Mouse (Mus musculus) lung, embryonic 16.5 days (tissue): Measurements from ENCODE around the gene Trim10. TPM values are rescaled to one million over a fixed set of nuclear protein-coding genes. Genes with fewer than 3 reads are reported as not detected.
A peak's percentile ranks its signal among the peaks of the same experiment; 100 is the strongest.

Experiments used
- ATAC-seq: fragments of 200-750 bp; cut with Nextera tagmentation; 2 replicates; pipeline ENCODE4 v1.8.0; 2017; ENCODE audit warnings: low read depth, mild to moderate bottlenecking, moderate library complexity
- H3K27ac ChIP-seq: fragments of 300-500 bp; sonication (generic); 2 replicates; pipeline ENCODE4 v1.5.1; 2014; ENCODE audit warnings: mild to moderate bottlenecking, control low read depth, low read length
- H3K27me3 ChIP-seq: fragments of 300-500 bp; sonication (generic); 2 replicates; pipeline ENCODE4 v1.6.1; 2014; ENCODE audit warnings: low read depth, low read length, mixed read lengths; ENCODE audit not compliant: control insufficient read depth, insufficient read depth
- H3K36me3 ChIP-seq: fragments of 300-500 bp; sonication (generic); 2 replicates; pipeline ENCODE4 v1.6.1; 2014; ENCODE audit warnings: low read length; ENCODE audit not compliant: control insufficient read depth, insufficient read depth
- H3K4me1 ChIP-seq: fragments of 300-500 bp; sonication (generic); replicated peaks from 2 replicates; pipeline ENCODE4 v1.6.1; 2014; ENCODE audit warnings: low read length, mixed read lengths; ENCODE audit not compliant: control insufficient read depth, insufficient read depth
- H3K4me2 ChIP-seq: fragments of 300-500 bp; sonication (generic); 2 replicates; pipeline ENCODE4 v1.6.1; 2014; ENCODE audit warnings: low read depth, low read length, control low read depth
- H3K4me3 ChIP-seq: fragments of 300-500 bp; sonication (generic); 2 replicates; pipeline ENCODE4 v1.5.1; 2014; ENCODE audit warnings: mild to moderate bottlenecking, low read length, control low read depth
- H3K9ac ChIP-seq: fragments of 300-500 bp; sonication (generic); 2 replicates; pipeline ENCODE4 v1.6.1; 2014; ENCODE audit warnings: low read length, control low read depth
- H3K9me3 ChIP-seq: fragments of 300-500 bp; sonication (generic); 2 replicates; pipeline ENCODE4 v1.6.1; 2016; ENCODE audit warnings: low read length; ENCODE audit not compliant: control insufficient read depth
- WGBS: fragments of 180-500 bp; shearing (Covaris S2); extraction: QIAGEN DNeasy Blood & Tissue Kit; methylation state at CpG from one replicate; pipeline ENCODE4 v1.1.7; 2014; 5-methylcytosine and 5-hydroxymethylcytosine counted together
- polyA plus RNA-seq: library from polyadenylated mRNA; unstranded; fragments of >200 nt; fragmentation: Nextera tagmentation; extraction: Ambion mirVana; gene quantifications from 2 replicates; pipeline ENCODE4 v1.2.1, GENCODE M21; 2015

Gene Trim10
- polyA plus RNA-seq, 1 experiment from 2014 or later = 3.2 TPM

GRCm38 (mm10) chr17:36836874-36837647 is 32.3 kb upstream of the Trim10 start, which contains the start of gene Trim26:
Gene Trim26, plus strand, starts transcription at chr17:36837134.
- under 1% methylated on average over 58 of the region's 58 CpGs for WGBS
- peak within 1 kb of the TSS; percentile 77 for H3K4me3 ChIP-seq
- H3K27ac ChIP-seq = peak within 1 kb of the TSS; percentile 94
- H3K4me1 ChIP-seq = peaks cover 13% of the 10 kb centered on the region; the same call in 1 of the 2 replicates
- H3K27me3 ChIP-seq = no peaks in the 10 kb centered on the region
- peak within 1 kb of the TSS; percentile 70 for H3K4me2 ChIP-seq
- no peaks in the 10 kb centered on the region for H3K36me3 ChIP-seq
- peak; percentile 99 for ATAC-seq
- peak within 1 kb of the TSS; percentile 92 for H3K9ac ChIP-seq
- H3K9me3 ChIP-seq = no peaks in the 10 kb centered on the region

GRCm38 (mm10) chr17:36839001-36839400 is 30.4 kb upstream of the Trim10 start:
- Histone ChIP-seq H3K9me3 (no peaks in the 10 kb centered on the region), H3K4me1 (peaks cover 16% of the 10 kb centered on the region; the same call in 1 of the 2 replicates), H3K27ac (no peak overlapping the region), H3K4me2 (no peak overlapping the region), H3K36me3 (no peaks in the 10 kb centered on the region), H3K27me3 (no peaks in the 10 kb centered on the region), H3K4me3 (no peak overlapping the region), H3K9ac (no peak overlapping the region)
- no peak for ATAC-seq
- WGBS = 76% methylated on average over 5 of the region's 5 CpGs

DNA sequence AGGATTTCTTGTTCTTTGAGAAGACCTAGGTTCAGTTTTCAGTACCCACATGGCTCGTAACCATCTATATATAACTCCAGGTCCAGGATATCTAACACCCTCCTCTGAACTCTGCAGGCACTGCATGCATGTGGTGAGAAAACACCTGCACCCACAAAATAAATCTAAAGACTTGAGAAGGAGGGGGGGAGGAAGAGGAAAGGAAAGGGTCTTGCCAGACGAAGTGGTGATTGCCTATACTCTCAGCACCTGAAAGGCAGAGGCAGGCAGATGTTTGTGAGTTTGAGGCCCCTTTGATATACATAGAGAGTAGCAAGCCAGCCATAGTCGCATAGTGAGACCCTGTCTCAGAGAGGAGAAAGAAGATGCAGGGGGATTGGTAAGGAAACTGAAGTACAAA is 29.4 kb upstream of the Trim10 start:
- no peak overlapping the region for H3K9ac ChIP-seq
- H3K36me3 ChIP-seq = no peaks in the 10 kb centered on the region
- H3K27ac ChIP-seq = no peak overlapping the region
- no peak overlapping the region for H3K4me2 ChIP-seq
- ATAC-seq = no peak
- no peak overlapping the region for H3K4me3 ChIP-seq
- no peaks in the 10 kb centered on the region for H3K9me3 ChIP-seq
- H3K27me3 ChIP-seq = no peaks in the 10 kb centered on the region
- H3K4me1 ChIP-seq = peaks cover 19% of the 10 kb centered on the region; the same call in 1 of the 2 replicates
- WGBS = 69% methylated on average over 3 of the region's 3 CpGs

GRCm38 (mm10) chr17:36840961-36841445 is 28.4 kb upstream of the Trim10 start:
- Histone ChIP-seq H3K4me1 (peaks cover 15% of the 10 kb centered on the region; the same call in 1 of the 2 replicates), H3K4me3 (no peak overlapping the region), H3K9me3 (no peaks in the 10 kb centered on the region), H3K27me3 (no peaks in the 10 kb centered on the region), H3K36me3 (no peaks in the 10 kb centered on the region), H3K4me2 (no peak overlapping the region), H3K27ac (no peak overlapping the region), H3K9ac (no peak overlapping the region)
- ATAC-seq = no peak

GRCm38 (mm10) chr17:36843696-36844095 is 25.7 kb upstream of the Trim10 start:
- 77% methylated on average over 7 of the region's 7 CpGs for WGBS

GRCm38 (mm10) chr17:36844286-36844719 is 25.1 kb upstream of the Trim10 start:
- Histone ChIP-seq H3K27ac (no peak overlapping the region), H3K4me1 (peaks cover 6% of the 10 kb centered on the region; the same call in 1 of the 2 replicates), H3K27me3 (no peaks in the 10 kb centered on the region), H3K4me3 (no peak overlapping the region), H3K9me3 (no peaks in the 10 kb centered on the region), H3K4me2 (no peak overlapping the region), H3K9ac (no peak overlapping the region), H3K36me3 (no peaks in the 10 kb centered on the region)
- no peak for ATAC-seq

More at GRCm38 (mm10) chr17:36843696-36844095, 25.7 kb upstream of the Trim10 start:
- no peak overlapping the region for H3K27ac ChIP-seq
- ATAC-seq = no peak
- H3K4me2 ChIP-seq = no peak overlapping the region
- H3K9me3 ChIP-seq = no peaks in the 10 kb centered on the region
- no peak overlapping the region for H3K4me3 ChIP-seq
- H3K9ac ChIP-seq = no peak overlapping the region
- H3K4me1 ChIP-seq = peaks cover 6% of the 10 kb centered on the region; the same call in 1 of the 2 replicates
- no peaks in the 10 kb centered on the region for H3K27me3 ChIP-seq
- no peaks in the 10 kb centered on the region for H3K36me3 ChIP-seq

GRCm38 (mm10) chr17:36844725-36845124 is 24.6 kb upstream of the Trim10 start:
- ATAC-seq = no peak
- no peaks in the 10 kb centered on the region for H3K36me3 ChIP-seq
- 45% methylated on average over 1 of the region's 1 CpGs for WGBS

DNA sequence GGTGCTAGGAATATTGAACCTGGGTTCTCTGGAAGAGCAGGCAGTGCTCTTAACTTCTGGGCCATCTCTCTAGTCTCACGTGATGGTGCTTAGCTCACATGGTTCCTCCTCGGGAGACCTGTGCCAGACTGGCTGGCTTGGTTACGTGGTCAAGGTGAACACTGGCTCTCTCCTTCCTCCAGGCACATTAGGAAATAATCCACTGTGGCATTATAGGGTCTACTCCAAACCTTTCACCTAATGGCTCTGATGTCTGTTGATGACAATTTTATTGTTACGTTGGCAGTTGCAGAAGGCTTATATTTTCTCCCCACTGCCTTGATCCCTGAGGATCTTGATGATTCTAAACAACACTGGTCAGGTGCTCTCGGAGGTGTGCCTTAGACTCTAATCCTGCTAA is 20.5 kb upstream of the Trim10 start:
- H3K36me3 ChIP-seq = peaks cover 5% of the 10 kb centered on the region; the same call in 1 of the 2 replicates
- no peak overlapping the region for H3K9ac ChIP-seq
- WGBS = 79% methylated on average over 5 of the region's 5 CpGs
- no peak for ATAC-seq
- no peak overlapping the region for H3K4me3 ChIP-seq
- no peak overlapping the region for H3K4me2 ChIP-seq
- no peak overlapping the region for H3K27ac ChIP-seq
- no peaks in the 10 kb centered on the region for H3K27me3 ChIP-seq
- H3K9me3 ChIP-seq = no peaks in the 10 kb centered on the region
- H3K4me1 ChIP-seq = peaks cover 11% of the 10 kb centered on the region; the same call in 1 of the 2 replicates

More at GRCm38 (mm10) chr17:36844725-36845124, 24.6 kb upstream of the Trim10 start:
- no peak overlapping the region for H3K27ac ChIP-seq
- no peak overlapping the region for H3K4me3 ChIP-seq
- no peak overlapping the region for H3K9ac ChIP-seq
- H3K4me1 ChIP-seq = peaks cover 6% of the 10 kb centered on the region; the same call in 1 of the 2 replicates
- H3K4me2 ChIP-seq = no peak overlapping the region
- H3K27me3 ChIP-seq = no peaks in the 10 kb centered on the region
- no peaks in the 10 kb centered on the region for H3K9me3 ChIP-seq

- WGBS = 76% methylated on average over 2 of the region's 2 CpGs
- Histone ChIP-seq H3K27ac (no peak overlapping the region), H3K36me3 (peaks cover 10% of the 10 kb centered on the region), H3K4me1 (peaks cover 7% of the 10 kb centered on the region; the same call in 1 of the 2 replicates), H3K27me3 (no peaks in the 10 kb centered on the region), H3K9ac (no peak overlapping the region), H3K4me2 (no peak overlapping the region), H3K9me3 (no peaks in the 10 kb centered on the region), H3K4me3 (no peak overlapping the region)
- peak; percentile 72 for ATAC-seq
These were observed 19.4 kb upstream of the Trim10 start for GRCm38 (mm10) chr17:36849992-36850391.
